Mouse (Mus musculus): Measurements from ENCODE around the gene Traf5. TPM values are rescaled to one million over a fixed set of nuclear protein-coding genes. Genes with fewer than 3 reads are reported as not detected.
A peak's percentile ranks its signal among the peaks of the same experiment; 100 is the strongest.

Traf5 gene
- polyA plus RNA-seq, 1 experiment from 2014 or later = 16.9 TPM

- peaks cover 14% of the 10 kb centered on the region; the same call in 1 of the 2 replicates for H3K36me3 ChIP-seq (ENCODE audit: control insufficient read depth, insufficient read depth, low read length)
- H3K27me3 ChIP-seq (ENCODE audit: control insufficient read depth, insufficient read depth, low read length) = no peaks in the 10 kb centered on the region
- no peak overlapping the region for H3K4me2 ChIP-seq (ENCODE audit: low read length)
- WGBS = 88% methylated on average over 2 of the region's 2 CpGs
- peaks cover 20% of the 10 kb centered on the region for H3K9me3 ChIP-seq (ENCODE audit: control insufficient read depth, low read length)
- no peak overlapping the region for H3K27ac ChIP-seq (replicated peaks in 1 of 2; ENCODE audit: control insufficient read depth in 1 of 2, insufficient read depth in 1 of 2, low read depth in 2 of 2, low read length in 2 of 2)
- H3K9ac ChIP-seq (ENCODE audit: low read length) = no peak overlapping the region
- peaks cover 7 to 16% of the 10 kb centered on the region in 2 experiments; a peak in 3 of 4 replicates for H3K4me1 ChIP-seq (ENCODE audit: control insufficient read depth in 2 of 2, insufficient read depth in 2 of 2, low read length in 2 of 2)
- no peak for ATAC-seq (ENCODE audit: insufficient number of reproducible peaks, insufficient read depth, low FRiP score, low read depth)
- H3K4me3 ChIP-seq (ENCODE audit: control insufficient read depth in 1 of 2, insufficient read depth in 1 of 2, low read depth in 1 of 2, low read length in 2 of 2) = no peak overlapping the region
Measured at GRCm38 (mm10) chr1:192081129-192081528, 11.2 kb downstream of the Traf5 start.

GRCm38 (mm10) chr1:192079121-192079520 lies 13.2 kb downstream of the Traf5 start:
- no peak overlapping the region for H3K9ac ChIP-seq (ENCODE audit: low read length)
- peak overlapping the region; percentile 62 to 69; a peak in 3 of 4 replicates for H3K27ac ChIP-seq (replicated peaks in 1 of 2; ENCODE audit: control insufficient read depth in 1 of 2, insufficient read depth in 1 of 2, low read depth in 2 of 2, low read length in 2 of 2)
- H3K27me3 ChIP-seq (ENCODE audit: control insufficient read depth, insufficient read depth, low read length) = no peaks in the 10 kb centered on the region
- peaks cover 20% of the 10 kb centered on the region for H3K9me3 ChIP-seq (ENCODE audit: control insufficient read depth, low read length)
- no peak overlapping the region for H3K4me2 ChIP-seq (ENCODE audit: low read length)
- peaks cover 14% of the 10 kb centered on the region; the same call in 1 of the 2 replicates for H3K36me3 ChIP-seq (ENCODE audit: control insufficient read depth, insufficient read depth, low read length)
- ATAC-seq (ENCODE audit: insufficient number of reproducible peaks, insufficient read depth, low FRiP score, low read depth) = no peak
- 87% methylated on average over 1 of the region's 1 CpGs for WGBS
- peaks cover 8 to 16% of the 10 kb centered on the region in 2 experiments; a peak in 3 of 4 replicates for H3K4me1 ChIP-seq (ENCODE audit: control insufficient read depth in 2 of 2, insufficient read depth in 2 of 2, low read length in 2 of 2)
- no peak overlapping the region for H3K4me3 ChIP-seq (ENCODE audit: control insufficient read depth in 1 of 2, insufficient read depth in 1 of 2, low read depth in 1 of 2, low read length in 2 of 2)

GRCm38 (mm10) chr1:192078406-192078805 lies 14.0 kb downstream of the Traf5 start:
- Histone ChIP-seq H3K4me2 (ENCODE audit: low read length) (no peak overlapping the region), H3K27me3 (ENCODE audit: control insufficient read depth, insufficient read depth, low read length) (no peaks in the 10 kb centered on the region), H3K4me1 (ENCODE audit: control insufficient read depth in 2 of 2, insufficient read depth in 2 of 2, low read length in 2 of 2) (peaks cover 8 to 16% of the 10 kb centered on the region in 2 experiments; a peak in 3 of 4 replicates), H3K4me3 (ENCODE audit: control insufficient read depth in 1 of 2, insufficient read depth in 1 of 2, low read depth in 1 of 2, low read length in 2 of 2) (no peak overlapping the region), H3K9ac (ENCODE audit: low read length) (no peak overlapping the region), H3K27ac (replicated peaks in 1 of 2; ENCODE audit: control insufficient read depth in 1 of 2, insufficient read depth in 1 of 2, low read depth in 2 of 2, low read length in 2 of 2) (peak overlapping the region; percentile 62 to 69), H3K36me3 (ENCODE audit: control insufficient read depth, insufficient read depth, low read length) (peaks cover 14% of the 10 kb centered on the region; the same call in 1 of the 2 replicates), H3K9me3 (ENCODE audit: control insufficient read depth, low read length) (peaks cover 20% of the 10 kb centered on the region)
- 26% methylated on average over 3 of the region's 3 CpGs for WGBS
- ATAC-seq (ENCODE audit: insufficient number of reproducible peaks, insufficient read depth, low FRiP score, low read depth) = peak; percentile 32; the same call in 1 of the 2 replicates

- H3K4me3 ChIP-seq (ENCODE audit: control insufficient read depth in 1 of 2, insufficient read depth in 1 of 2, low read depth in 1 of 2, low read length in 2 of 2) = no peak overlapping the region
- H3K4me2 ChIP-seq (ENCODE audit: low read length) = no peak overlapping the region
- peaks cover 9 to 16% of the 10 kb centered on the region in 2 experiments; a peak in 3 of 4 replicates for H3K4me1 ChIP-seq (ENCODE audit: control insufficient read depth in 2 of 2, insufficient read depth in 2 of 2, low read length in 2 of 2)
- H3K27ac ChIP-seq (replicated peaks in 1 of 2; ENCODE audit: control insufficient read depth in 1 of 2, insufficient read depth in 1 of 2, low read depth in 2 of 2, low read length in 2 of 2) = peak overlapping the region in 1 of 2 experiments; percentile 69; a peak in 1 of 4 replicates
- ATAC-seq (ENCODE audit: insufficient number of reproducible peaks, insufficient read depth, low FRiP score, low read depth) = peak; percentile 36; the same call in 1 of the 2 replicates
- H3K9ac ChIP-seq (ENCODE audit: low read length) = no peak overlapping the region
- H3K9me3 ChIP-seq (ENCODE audit: control insufficient read depth, low read length) = peaks cover 13% of the 10 kb centered on the region
- H3K27me3 ChIP-seq (ENCODE audit: control insufficient read depth, insufficient read depth, low read length) = no peaks in the 10 kb centered on the region
- peaks cover 6% of the 10 kb centered on the region; the same call in 1 of the 2 replicates for H3K36me3 ChIP-seq (ENCODE audit: control insufficient read depth, insufficient read depth, low read length)
Measured at GRCm38 (mm10) chr1:192076796-192077535, 15.4 kb downstream of the Traf5 start.

GRCm38 (mm10) chr1:192076101-192076500 lies 16.3 kb downstream of the Traf5 start:
- no peak for ATAC-seq (ENCODE audit: insufficient number of reproducible peaks, insufficient read depth, low FRiP score, low read depth)
- Histone ChIP-seq H3K36me3 (ENCODE audit: control insufficient read depth, insufficient read depth, low read length) (0 out of 2 replicates have a peak, but pooled peaks cover 2% of the 10 kb centered on the region), H3K4me1 (ENCODE audit: control insufficient read depth in 2 of 2, insufficient read depth in 2 of 2, low read length in 2 of 2) (peaks cover 14 to 17% of the 10 kb centered on the region in 2 experiments), H3K27ac (replicated peaks in 1 of 2; ENCODE audit: control insufficient read depth in 1 of 2, insufficient read depth in 1 of 2, low read depth in 2 of 2, low read length in 2 of 2) (0 out of 4 replicates have a peak overlapping the region, but pooled peaks of 1 of the 2 experiments have one; percentile 33), H3K4me3 (ENCODE audit: control insufficient read depth in 1 of 2, insufficient read depth in 1 of 2, low read depth in 1 of 2, low read length in 2 of 2) (no peak overlapping the region), H3K9ac (ENCODE audit: low read length) (no peak overlapping the region), H3K4me2 (ENCODE audit: low read length) (no peak overlapping the region), H3K9me3 (ENCODE audit: control insufficient read depth, low read length) (peaks cover 5% of the 10 kb centered on the region), H3K27me3 (ENCODE audit: control insufficient read depth, insufficient read depth, low read length) (no peaks in the 10 kb centered on the region)
- 75% methylated on average over 4 of the region's 4 CpGs for WGBS

GRCm38 (mm10) chr1:192074824-192075223 lies 17.5 kb downstream of the Traf5 start:
- WGBS = 80% methylated on average over 1 of the region's 1 CpGs
- Histone ChIP-seq H3K4me3 (ENCODE audit: control insufficient read depth in 1 of 2, insufficient read depth in 1 of 2, low read depth in 1 of 2, low read length in 2 of 2) (no peak overlapping the region), H3K9ac (ENCODE audit: low read length) (no peak overlapping the region), H3K4me2 (ENCODE audit: low read length) (no peak overlapping the region), H3K4me1 (ENCODE audit: control insufficient read depth in 2 of 2, insufficient read depth in 2 of 2, low read length in 2 of 2) (peaks cover 24 to 29% of the 10 kb centered on the region in 2 experiments), H3K36me3 (ENCODE audit: control insufficient read depth, insufficient read depth, low read length) (no peaks in the 10 kb centered on the region), H3K27me3 (ENCODE audit: control insufficient read depth, insufficient read depth, low read length) (no peaks in the 10 kb centered on the region), H3K27ac (replicated peaks in 1 of 2; ENCODE audit: control insufficient read depth in 1 of 2, insufficient read depth in 1 of 2, low read depth in 2 of 2, low read length in 2 of 2) (0 out of 4 replicates have a peak overlapping the region, but pooled peaks of 1 of the 2 experiments have one; percentile 24), H3K9me3 (ENCODE audit: control insufficient read depth, low read length) (no peaks in the 10 kb centered on the region)
- no peak for ATAC-seq (ENCODE audit: insufficient number of reproducible peaks, insufficient read depth, low FRiP score, low read depth)

GRCm38 (mm10) chr1:192072426-192072825 lies 19.9 kb downstream of the Traf5 start:
- no peak overlapping the region for H3K4me2 ChIP-seq (ENCODE audit: low read length)
- ATAC-seq (ENCODE audit: insufficient number of reproducible peaks, insufficient read depth, low FRiP score, low read depth) = no peak
- H3K4me1 ChIP-seq (ENCODE audit: control insufficient read depth in 2 of 2, insufficient read depth in 2 of 2, low read length in 2 of 2) = peaks cover 23% of the 10 kb centered on the region in 2 experiments

More at GRCm38 (mm10) chr1:192072426-192072825, 19.9 kb downstream of the Traf5 start:
- Histone ChIP-seq H3K27ac (replicated peaks in 1 of 2; ENCODE audit: control insufficient read depth in 1 of 2, insufficient read depth in 1 of 2, low read depth in 2 of 2, low read length in 2 of 2) (no peak overlapping the region), H3K27me3 (ENCODE audit: control insufficient read depth, insufficient read depth, low read length) (no peaks in the 10 kb centered on the region), H3K9me3 (ENCODE audit: control insufficient read depth, low read length) (no peaks in the 10 kb centered on the region), H3K9ac (ENCODE audit: low read length) (no peak overlapping the region), H3K4me3 (ENCODE audit: control insufficient read depth in 1 of 2, insufficient read depth in 1 of 2, low read depth in 1 of 2, low read length in 2 of 2) (no peak overlapping the region), H3K36me3 (ENCODE audit: control insufficient read depth, insufficient read depth, low read length) (peaks cover 16% of the 10 kb centered on the region)
- WGBS = 93% methylated on average over 1 of the region's 1 CpGs
